Mouse (Mus musculus) frontal cortex, postnatal 14 days (tissue): ENCODE results near the gene Edem1.
A peak's percentile ranks its signal among the peaks of the same experiment; 100 is the strongest.

Source experiments
- DNase-seq, 2 experiments: peaks; one replicate each; pipeline ENCODE4 v3.0.0; 2022; ENCODE audit warnings: low spot score in 2 of 2

Gene Edem1

DNA sequence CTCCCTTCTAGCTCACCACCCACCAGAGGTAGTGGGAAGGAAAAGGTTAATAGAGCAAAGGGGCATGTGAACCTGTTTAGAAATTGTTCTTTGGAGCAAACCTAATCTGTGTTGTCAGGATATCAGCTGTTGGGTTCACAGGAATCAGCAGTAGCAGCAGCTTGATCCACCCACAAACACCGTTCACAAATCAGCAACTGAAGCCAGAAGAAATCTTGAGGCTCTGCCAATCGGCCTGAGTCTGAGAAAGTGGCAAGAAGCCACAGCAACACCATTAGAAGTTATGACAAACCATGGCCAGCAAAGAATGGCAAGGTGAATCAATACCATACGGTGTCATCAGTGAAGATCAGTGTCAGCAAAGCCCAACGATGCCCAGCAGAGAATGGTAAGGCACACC lies 42.8 kb downstream of the Edem1 start:
- DNase-seq: no peak

DNA sequence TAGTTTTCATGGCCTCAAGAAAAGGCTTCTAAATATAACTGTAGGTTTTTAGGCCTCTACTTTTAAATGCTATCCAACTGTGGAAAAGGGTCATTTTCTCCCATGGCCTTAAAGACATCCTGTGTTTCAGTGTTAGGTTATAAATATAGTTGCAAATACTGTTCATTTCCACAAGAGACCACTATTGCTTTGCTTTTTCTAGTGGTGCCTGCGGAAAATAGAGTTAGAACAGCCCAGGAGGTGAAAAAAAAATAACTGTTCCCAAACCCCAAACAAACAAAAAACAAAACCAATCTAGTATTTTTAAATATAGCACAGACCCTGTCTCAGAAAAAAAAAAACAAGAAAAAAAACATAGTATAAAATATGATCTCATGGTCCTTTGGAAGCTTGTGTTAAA lies 46.9 kb downstream of the Edem1 start:
- DNase-seq: no peak

DNA sequence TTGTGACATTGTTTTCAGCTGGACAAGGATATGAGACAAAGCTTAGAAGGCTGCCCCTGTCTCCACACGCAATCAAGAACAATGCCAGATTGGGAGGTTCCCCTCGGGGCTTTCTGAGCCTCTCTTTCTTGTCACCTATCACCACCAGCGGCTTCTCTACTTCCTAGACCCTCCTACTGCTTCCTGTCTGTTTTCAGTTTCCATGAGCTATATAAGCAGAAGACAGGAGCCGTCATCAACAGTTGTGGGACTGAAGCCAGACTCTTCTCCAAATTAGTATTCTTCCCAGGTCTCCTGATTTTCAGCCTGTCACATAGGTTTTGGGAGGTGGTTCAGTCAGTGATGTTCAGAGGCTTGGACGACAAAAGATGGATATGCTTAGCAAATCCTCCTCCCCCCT lies 47.6 kb downstream of the Edem1 start:
- DNase-seq: no peak

DNA sequence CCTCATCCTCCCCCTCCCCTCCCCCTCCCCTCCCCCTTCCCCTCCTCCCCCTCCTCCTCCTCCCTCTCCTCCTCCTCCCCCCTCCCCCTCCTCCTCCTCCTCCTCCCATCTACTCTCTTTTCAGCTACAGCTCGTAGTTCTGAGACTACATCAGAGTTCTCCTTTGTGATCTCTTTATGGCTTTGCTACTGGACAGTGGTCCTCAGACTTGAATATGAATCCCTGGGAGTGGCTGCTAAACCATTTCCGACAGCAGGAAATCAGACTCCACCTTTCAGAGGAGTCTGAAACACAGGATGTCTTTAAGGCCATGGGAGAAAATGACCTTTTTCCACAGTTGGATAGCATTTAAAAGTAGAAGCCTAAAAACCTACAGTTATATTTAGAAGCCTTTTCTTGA lies 48.0 kb downstream of the Edem1 start:
- no peak for DNase-seq

DNA sequence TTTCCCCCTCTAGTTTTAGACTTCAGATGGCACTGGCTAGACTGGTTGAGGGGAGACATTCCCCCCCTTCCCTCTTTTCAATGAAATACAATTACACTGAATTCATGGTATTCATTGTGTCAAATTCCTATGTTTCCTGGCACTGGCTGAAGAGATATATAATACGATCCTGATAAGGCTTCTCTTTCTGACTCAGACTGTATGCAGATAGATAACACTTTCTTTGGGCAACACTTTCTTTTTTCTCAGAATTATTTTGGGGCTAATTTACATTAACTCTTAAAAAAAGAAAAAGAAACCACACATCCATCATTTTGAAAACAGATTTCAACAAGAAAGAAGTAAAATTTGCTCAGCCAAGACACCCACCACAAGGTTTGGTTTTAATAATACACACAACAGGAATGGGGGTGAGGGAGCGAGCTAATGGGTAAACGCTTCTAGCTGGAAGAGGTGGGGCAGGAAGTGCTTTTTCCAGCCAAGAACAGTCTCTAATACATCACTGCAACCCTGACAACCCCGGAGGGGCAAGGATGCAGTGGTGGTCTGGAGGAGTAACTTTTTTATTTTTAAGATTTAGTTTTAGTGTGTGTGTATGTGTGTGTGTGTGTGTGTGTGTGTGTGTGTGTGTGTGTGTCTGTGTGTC lies 52.0 kb downstream of the Edem1 start:
- DNase-seq: no peak

DNA sequence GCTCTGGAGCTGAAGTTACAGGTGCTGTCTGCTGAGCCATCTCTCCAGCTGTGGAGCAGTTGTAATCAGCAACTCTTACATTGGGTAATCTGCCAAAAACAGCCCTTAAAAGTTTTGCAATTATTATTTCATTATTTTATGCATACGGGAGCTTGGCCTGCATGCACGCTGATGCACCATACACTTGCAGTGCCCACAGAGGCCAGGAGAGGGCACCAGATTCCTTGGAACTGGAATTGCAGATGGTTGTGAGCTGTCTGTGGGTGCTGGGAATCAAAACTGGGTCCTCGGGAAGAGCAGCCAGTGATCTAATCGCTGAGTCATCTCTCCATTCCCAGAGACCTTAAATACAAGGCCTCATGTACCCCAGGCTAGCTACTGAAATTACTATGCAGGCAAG lies 52.6 kb downstream of the Edem1 start:
- no peak for DNase-seq

DNA sequence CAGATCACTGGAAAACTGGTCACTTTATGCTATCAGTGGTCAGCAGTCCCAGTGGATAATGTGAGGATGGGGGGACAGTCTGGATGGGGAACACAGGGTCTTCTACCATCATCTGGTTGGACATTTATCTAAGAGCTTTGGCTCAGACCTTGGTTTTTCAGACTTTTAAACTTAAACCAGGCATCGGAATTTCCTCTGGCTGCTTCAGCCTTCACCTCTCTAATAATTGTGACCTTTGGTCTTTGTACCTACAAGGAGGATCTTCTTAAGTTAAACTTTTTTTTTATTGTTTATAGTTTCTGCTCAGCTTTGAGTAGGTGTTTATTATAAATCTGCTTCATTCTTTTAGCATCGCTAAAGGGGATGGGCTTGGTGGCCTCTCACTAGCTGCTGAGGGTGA lies 55.4 kb downstream of the Edem1 start:
- no peak for DNase-seq

DNA sequence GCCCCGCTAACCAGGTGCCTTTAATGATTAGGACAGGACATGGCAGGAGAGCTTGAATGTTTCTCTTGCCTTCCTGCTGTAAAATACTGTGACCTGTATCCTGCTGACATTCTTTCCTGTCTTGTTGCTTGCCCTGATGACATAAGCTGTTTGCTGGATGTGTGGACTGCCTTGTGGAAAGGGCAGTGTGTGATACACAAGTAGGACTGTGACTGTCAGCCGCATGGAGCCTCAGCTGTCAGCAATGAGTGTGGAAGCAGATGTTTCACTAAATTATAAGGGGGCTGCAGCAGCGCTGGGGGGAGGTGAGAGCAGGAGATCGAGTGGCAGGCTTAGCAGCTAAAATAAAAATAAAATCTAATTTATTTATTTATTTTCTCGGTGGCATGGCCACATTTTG lies 56.2 kb downstream of the Edem1 start:
- DNase-seq: no peak

DNA sequence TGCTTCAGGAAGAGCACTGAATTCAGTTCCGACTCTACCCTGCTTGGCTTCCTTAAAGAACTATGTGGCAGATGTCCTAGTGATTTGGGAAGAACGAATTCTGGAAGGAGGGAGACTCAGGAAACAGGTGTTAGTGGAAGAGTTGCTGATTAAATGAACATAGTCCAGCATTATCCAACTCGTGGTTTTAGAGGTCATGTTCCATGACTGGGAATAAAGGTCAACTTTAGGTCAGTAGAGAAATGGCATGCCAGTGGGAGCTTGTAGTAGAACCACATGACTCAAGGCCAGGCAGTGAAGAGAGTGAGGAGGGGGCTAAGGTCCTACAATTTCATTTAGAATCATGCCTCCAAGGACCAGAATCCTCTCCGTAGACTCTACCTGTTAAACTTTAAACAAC lies 57.9 kb downstream of the Edem1 start:
- no peak for DNase-seq

DNA sequence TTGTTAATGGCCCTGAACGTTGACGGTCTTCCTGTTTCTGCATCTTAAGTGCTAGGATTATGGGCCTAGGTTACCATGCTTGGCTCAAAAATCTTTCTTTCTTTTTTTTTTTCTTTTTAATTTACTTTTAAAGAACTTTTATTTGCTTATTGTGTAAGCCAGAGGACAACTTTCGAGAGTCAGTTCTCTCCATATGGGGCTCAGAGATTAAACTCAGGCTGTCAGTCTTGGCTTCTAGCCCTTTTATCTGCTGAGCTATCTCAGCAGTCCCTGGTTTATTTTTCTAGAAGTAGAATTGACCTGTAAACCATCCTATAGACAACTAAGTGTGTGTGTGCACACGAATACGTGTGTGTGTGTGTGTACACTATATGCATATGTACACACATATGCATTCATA lies 64.1 kb downstream of the Edem1 start:
- DNase-seq: no peak

DNA sequence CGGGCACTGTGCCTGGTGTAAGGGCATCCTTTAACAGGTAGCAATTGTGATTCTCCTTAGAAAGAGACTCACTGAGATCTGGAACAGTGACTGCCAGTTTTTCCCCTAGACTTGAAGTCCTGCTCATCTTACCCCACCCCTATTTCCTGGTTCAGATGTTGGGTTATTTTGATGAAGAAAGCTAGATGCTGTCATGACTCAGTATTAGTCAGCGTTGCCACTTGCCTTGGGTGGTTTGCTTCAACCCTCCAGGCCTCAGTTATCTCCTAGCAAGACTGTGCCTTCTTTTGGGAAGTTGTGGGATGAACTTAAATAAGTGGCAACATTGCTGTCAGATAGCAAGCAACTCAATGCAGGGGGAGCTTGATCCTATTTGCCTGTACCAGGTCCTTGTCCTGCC lies 66.7 kb downstream of the Edem1 start:
- DNase-seq: no peak

DNA sequence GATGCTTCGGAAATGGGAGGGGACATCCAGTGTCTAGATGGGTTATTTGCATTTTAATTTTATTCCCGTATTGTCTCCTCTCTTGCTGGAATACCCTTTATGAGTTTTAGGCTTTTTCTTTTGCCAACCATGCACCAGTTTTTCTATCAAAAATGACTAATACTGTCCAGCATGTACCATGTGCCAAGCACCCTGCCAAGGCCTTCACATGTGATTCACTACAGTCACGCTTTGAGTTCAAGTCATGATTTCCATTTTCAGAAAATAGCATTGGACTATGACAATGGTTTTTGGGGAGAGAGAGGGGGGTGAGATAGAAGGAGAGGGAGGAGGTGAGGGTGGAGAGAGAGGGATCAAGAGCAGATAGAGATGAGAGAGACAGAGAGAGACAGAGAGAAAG lies 67.5 kb downstream of the Edem1 start:
- DNase-seq: no peak

DNA sequence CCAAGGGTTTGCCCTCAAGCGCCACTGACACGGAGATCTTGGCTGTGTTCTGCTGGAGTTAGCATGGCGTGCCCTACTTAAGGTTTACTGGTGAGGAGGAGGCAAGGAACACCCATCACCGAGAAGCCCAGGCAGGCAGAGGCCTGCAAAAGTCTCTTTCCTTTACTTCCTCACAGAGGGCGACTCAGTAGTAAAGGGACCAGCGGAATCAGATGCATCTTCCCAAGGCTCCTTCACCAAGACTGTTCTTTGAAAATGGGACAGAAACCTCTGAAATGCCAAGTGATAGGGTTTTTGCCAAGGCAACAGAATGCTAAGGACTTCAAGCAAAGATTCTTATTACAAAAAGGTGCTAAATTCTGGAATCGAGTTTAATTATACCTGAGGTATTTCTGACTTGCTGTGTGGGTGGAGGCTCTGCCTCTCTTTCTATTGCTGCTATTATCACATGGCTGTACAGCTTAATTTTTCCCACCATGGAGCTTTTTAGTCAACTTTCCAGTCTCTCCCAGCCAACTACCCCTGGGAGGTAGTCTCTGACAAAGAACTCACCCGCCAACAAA lies 68.2 kb downstream of the Edem1 start:
- DNase-seq: peak in 1 of 2 experiments; percentile 8

DNA sequence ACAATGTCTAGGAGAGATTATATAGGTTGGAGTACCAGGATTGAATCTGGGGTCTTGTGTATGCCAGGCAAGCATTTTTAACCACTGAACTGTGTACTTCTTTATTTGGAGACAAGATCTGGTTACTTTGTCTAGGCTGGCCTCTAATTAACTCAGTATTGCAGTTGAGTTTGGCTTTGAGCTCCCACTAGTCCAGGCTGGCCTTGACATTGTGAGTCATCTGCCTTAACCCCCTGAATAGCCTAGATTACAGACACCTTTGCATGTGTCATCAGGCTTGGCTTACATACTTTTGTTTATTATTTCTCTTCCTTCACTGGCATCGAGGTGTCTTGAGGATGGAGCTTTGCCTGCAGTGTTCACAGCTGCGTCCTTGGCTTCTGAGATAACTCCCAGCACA lies 70.8 kb downstream of the Edem1 start:
- no peak for DNase-seq

DNA sequence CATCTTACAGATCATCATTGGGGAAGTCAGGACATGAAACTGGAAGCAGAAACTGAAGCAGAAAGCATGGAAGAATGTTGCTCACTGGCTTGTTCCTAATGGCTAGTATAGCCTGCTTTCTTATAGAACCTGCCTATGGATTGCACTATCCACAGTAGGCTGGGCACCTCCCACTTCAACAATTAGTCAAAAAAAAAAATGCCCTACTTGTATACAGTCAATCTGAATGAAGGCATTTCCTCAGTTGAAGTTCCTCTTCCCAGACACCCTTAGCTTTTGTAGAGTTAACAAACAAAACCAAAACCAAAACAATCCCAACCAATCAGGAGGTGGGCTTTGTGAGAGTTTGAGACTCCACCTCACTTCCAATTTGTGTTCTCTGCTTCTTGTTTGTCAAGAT lies 73.7 kb downstream of the Edem1 start:
- DNase-seq: no peak

DNA sequence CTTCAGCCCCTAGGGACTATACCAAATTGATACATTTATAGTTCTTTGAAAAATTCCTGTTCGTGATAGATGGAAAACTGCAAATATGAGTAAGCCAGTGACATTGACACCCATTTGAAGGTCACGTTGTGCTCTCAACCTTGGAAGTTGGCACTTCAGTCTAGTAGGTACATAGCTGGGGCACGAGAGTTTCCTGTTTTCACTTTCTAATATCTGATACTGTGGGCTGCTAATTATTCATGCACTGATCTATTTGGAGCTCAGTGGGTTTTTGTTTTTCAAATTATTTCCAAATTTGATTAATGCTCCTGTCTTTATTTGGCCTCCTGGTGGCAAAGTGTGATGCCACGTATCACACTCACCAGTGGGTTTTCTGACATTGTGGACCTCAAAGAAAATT lies 74.8 kb downstream of the Edem1 start:
- DNase-seq: no peak

DNA sequence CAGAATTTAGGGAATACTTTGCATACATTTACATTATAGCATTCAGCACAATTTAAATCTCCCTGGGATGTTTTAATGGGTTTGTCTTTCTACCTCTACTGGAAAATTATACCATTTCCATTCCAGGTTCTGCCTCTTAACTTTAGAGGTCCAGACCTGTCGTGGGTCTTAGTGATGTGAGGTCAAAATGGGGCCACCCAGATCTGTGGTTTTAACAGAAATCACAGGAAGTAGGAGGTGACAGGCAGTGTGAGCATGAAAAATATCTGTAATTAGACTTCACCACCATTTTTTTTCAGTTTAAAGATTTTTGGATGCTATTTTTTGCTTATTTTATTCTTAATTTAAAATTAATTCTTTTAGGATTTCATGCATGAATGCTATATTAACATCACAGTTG lies 78.1 kb downstream of the Edem1 start:
- no peak for DNase-seq
